Mouse (Mus musculus): ENCODE measurements around the gene 2900092C05Rik. TPM values are rescaled to one million over a fixed set of nuclear protein-coding genes. Genes with fewer than 3 reads are reported as not detected.

2900092C05Rik gene
- not detected in 2 replicates for polyA plus RNA-seq (2015; fragmentation: Nextera tagmentation; extraction: Ambion mirVana)

GRCm38 (mm10) chr7:12512217-12512616 lies at the start of gene 2900092C05Rik:
2900092C05Rik (plus strand) TSS chr7:12512517.
- Histone ChIP-seq H3K4me1 (replicated peaks; ENCODE audit: control insufficient read depth, insufficient read depth, low read length) (no peaks in the 10 kb centered on the region), H3K9ac (ENCODE audit: low read depth, low read length) (no peak within 1 kb of the TSS), H3K9me3 (ENCODE audit: control insufficient read depth) (no peaks in the 10 kb centered on the region), H3K4me3 (ENCODE audit: low read depth, low read length) (no peak within 1 kb of the TSS), H3K27ac (ENCODE audit: low read depth, low read length) (no peak within 1 kb of the TSS), H3K4me2 (replicated peaks; ENCODE audit: low read depth) (no peak within 1 kb of the TSS), H3K27me3 (replicated peaks; ENCODE audit: control insufficient read depth, insufficient read depth, low read length) (no peaks in the 10 kb centered on the region), H3K36me3 (ENCODE audit: control insufficient read depth, insufficient read depth) (no peaks in the 10 kb centered on the region)
- ATAC-seq: no peak
- TF ChIP-seq CTCF (IDR thresholded peaks at IDR 0.05; ENCODE audit: low read depth): no peak
- WGBS: 51% methylated on average over 2 of the region's 2 CpGs

- Histone ChIP-seq H3K4me1 (replicated peaks; ENCODE audit: control insufficient read depth, insufficient read depth, low read length) (no peaks in the 10 kb centered on the region), H3K9me3 (ENCODE audit: control insufficient read depth) (no peaks in the 10 kb centered on the region), H3K9ac (ENCODE audit: low read depth, low read length) (peak within 1 kb of the TSS; percentile 94), H3K4me3 (ENCODE audit: low read depth, low read length) (peak within 1 kb of the TSS; percentile 100), H3K4me2 (replicated peaks; ENCODE audit: low read depth) (peak within 1 kb of the TSS; percentile 69), H3K27ac (ENCODE audit: low read depth, low read length) (peak within 1 kb of the TSS; percentile 71), H3K27me3 (replicated peaks; ENCODE audit: control insufficient read depth, insufficient read depth, low read length) (no peaks in the 10 kb centered on the region), H3K36me3 (ENCODE audit: control insufficient read depth, insufficient read depth) (peaks cover 31% of the 10 kb centered on the region)
- peak; percentile 99 for ATAC-seq
- no peak for TF ChIP-seq CTCF (IDR thresholded peaks at IDR 0.05; ENCODE audit: low read depth)
- WGBS: under 1% methylated on average over 53 of the region's 53 CpGs
Measured at GRCm38 (mm10) chr7:12478158-12479008, 33.9 kb upstream of the 2900092C05Rik start, which contains the start of gene Zfp606. Zfp606 (plus strand) TSS chr7:12478293.

- no peak overlapping the region for H3K27ac ChIP-seq (ENCODE audit: low read depth, low read length)
- no peak for ATAC-seq
Measured at GRCm38 (mm10) chr7:12479009-12479346, 33.3 kb upstream of the 2900092C05Rik start.

GRCm38 (mm10) chr7:12479525-12479924 lies 32.8 kb upstream of the 2900092C05Rik start:
- no peak for TF ChIP-seq CTCF (IDR thresholded peaks at IDR 0.05; ENCODE audit: low read depth)
- no peak for ATAC-seq
- no peaks in the 10 kb centered on the region for H3K4me1 ChIP-seq (replicated peaks; ENCODE audit: control insufficient read depth, insufficient read depth, low read length)
- H3K27me3 ChIP-seq (replicated peaks; ENCODE audit: control insufficient read depth, insufficient read depth, low read length): no peaks in the 10 kb centered on the region
- H3K4me2 ChIP-seq (replicated peaks; ENCODE audit: low read depth): peak overlapping the region; percentile 69
- no peak overlapping the region for H3K9ac ChIP-seq (ENCODE audit: low read depth, low read length)
- no peaks in the 10 kb centered on the region for H3K9me3 ChIP-seq (ENCODE audit: control insufficient read depth)
- no peak overlapping the region for H3K27ac ChIP-seq (ENCODE audit: low read depth, low read length)
- peaks cover 43% of the 10 kb centered on the region for H3K36me3 ChIP-seq (ENCODE audit: control insufficient read depth, insufficient read depth)
- 79% methylated on average over 4 of the region's 4 CpGs for WGBS
- peak overlapping the region; percentile 100; the same call in 1 of the 2 replicates for H3K4me3 ChIP-seq (ENCODE audit: low read depth, low read length)

More at GRCm38 (mm10) chr7:12479009-12479346, 33.3 kb upstream of the 2900092C05Rik start:
- no peaks in the 10 kb centered on the region for H3K9me3 ChIP-seq (ENCODE audit: control insufficient read depth)
- peak overlapping the region; percentile 69 for H3K4me2 ChIP-seq (replicated peaks; ENCODE audit: low read depth)
- H3K9ac ChIP-seq (ENCODE audit: low read depth, low read length): peak overlapping the region; percentile 94
- 3% methylated on average over 8 of the region's 8 CpGs for WGBS
- TF ChIP-seq CTCF (IDR thresholded peaks at IDR 0.05; ENCODE audit: low read depth): no peak
- no peaks in the 10 kb centered on the region for H3K27me3 ChIP-seq (replicated peaks; ENCODE audit: control insufficient read depth, insufficient read depth, low read length)
- H3K4me3 ChIP-seq (ENCODE audit: low read depth, low read length): peak overlapping the region; percentile 100
- H3K4me1 ChIP-seq (replicated peaks; ENCODE audit: control insufficient read depth, insufficient read depth, low read length): no peaks in the 10 kb centered on the region
- H3K36me3 ChIP-seq (ENCODE audit: control insufficient read depth, insufficient read depth): peaks cover 37% of the 10 kb centered on the region

- Histone ChIP-seq H3K9ac (ENCODE audit: low read depth, low read length) (no peak overlapping the region), H3K36me3 (ENCODE audit: control insufficient read depth, insufficient read depth) (peaks cover 83% of the 10 kb centered on the region), H3K27ac (ENCODE audit: low read depth, low read length) (no peak overlapping the region), H3K4me2 (replicated peaks; ENCODE audit: low read depth) (no peak overlapping the region), H3K27me3 (replicated peaks; ENCODE audit: control insufficient read depth, insufficient read depth, low read length) (no peaks in the 10 kb centered on the region), H3K4me1 (replicated peaks; ENCODE audit: control insufficient read depth, insufficient read depth, low read length) (no peaks in the 10 kb centered on the region), H3K4me3 (ENCODE audit: low read depth, low read length) (no peak overlapping the region), H3K9me3 (ENCODE audit: control insufficient read depth) (0 out of 2 replicates have a peak, but pooled peaks cover 3% of the 10 kb centered on the region)
- ATAC-seq: no peak
- 92% methylated on average over 6 of the region's 6 CpGs for WGBS
- no peak for TF ChIP-seq CTCF (IDR thresholded peaks at IDR 0.05; ENCODE audit: low read depth)
Measured at GRCm38 (mm10) chr7:12483771-12484170, 28.5 kb upstream of the 2900092C05Rik start.

- Histone ChIP-seq H3K36me3 (ENCODE audit: control insufficient read depth, insufficient read depth) (peaks cover 95% of the 10 kb centered on the region), H3K27me3 (replicated peaks; ENCODE audit: control insufficient read depth, insufficient read depth, low read length) (no peaks in the 10 kb centered on the region), H3K4me3 (ENCODE audit: low read depth, low read length) (no peak overlapping the region), H3K4me2 (replicated peaks; ENCODE audit: low read depth) (no peak overlapping the region), H3K9me3 (ENCODE audit: control insufficient read depth) (peaks cover 20% of the 10 kb centered on the region; the same call in 1 of the 2 replicates), H3K4me1 (replicated peaks; ENCODE audit: control insufficient read depth, insufficient read depth, low read length) (no peaks in the 10 kb centered on the region), H3K27ac (ENCODE audit: low read depth, low read length) (no peak overlapping the region), H3K9ac (ENCODE audit: low read depth, low read length) (no peak overlapping the region)
- WGBS: 90% methylated on average over 1 of the region's 1 CpGs
- TF ChIP-seq CTCF (IDR thresholded peaks at IDR 0.05; ENCODE audit: low read depth): 0 out of 2 replicates have a peak, but pooled peaks have one; percentile 13
- no peak for ATAC-seq
Measured at GRCm38 (mm10) chr7:12485956-12486355, 26.4 kb upstream of the 2900092C05Rik start.
